Mouse (Mus musculus) left cerebral cortex, postnatal 14 days (tissue): Measurements from ENCODE around the gene Azin2. TPM values are rescaled to one million over a fixed set of nuclear protein-coding genes. Genes with fewer than 3 reads are reported as not detected.

Experiments
- DNase-seq, 2 experiments: peaks; one replicate each; pipeline ENCODE4 v3.0.0; 2021 to 2022; ENCODE audit warnings: low spot score in 2 of 2, mixed read lengths in 1 of 2
- intact Hi-C: fragments of 180-260 bp; cut with DNase I; formaldehyde crosslinking; loops from one replicate; pipeline ENCODE4 v1.15.1; 2025
- total RNA-seq, 2 experiments: library from RNA; stranded (reverse); gene quantifications; 2 replicates each; pipeline ENCODE4 v1.2.3; 2021

Gene Azin2
- total RNA-seq, 2 experiments from 2014 or later = 42.1 to 43.5 TPM

GRCm38 (mm10) chr4:128948137-128948674 lies 14.0 kb downstream of the Azin2 start:
- peak; percentile 49 for DNase-seq
- intact Hi-C loops = no loop called here

GRCm38 (mm10) chr4:128947326-128947933 lies 14.8 kb downstream of the Azin2 start:
- DNase-seq = no peak
- intact Hi-C loops = no loop called here

- intact Hi-C loops = no loop called here
- DNase-seq = no peak
Observed at GRCm38 (mm10) chr4:128946736-128947135, 15.5 kb downstream of the Azin2 start.

GRCm38 (mm10) chr4:128942346-128942745 lies 19.9 kb downstream of the Azin2 start:
- DNase-seq = no peak
- intact Hi-C loops = no loop called here

GRCm38 (mm10) chr4:128935595-128935994 lies 26.6 kb downstream of the Azin2 start:
- DNase-seq = no peak
- intact Hi-C loops = no loop called here

- intact Hi-C loops = no loop called here
Observed at GRCm38 (mm10) chr4:128932783-128933182, 29.5 kb downstream of the Azin2 start.

GRCm38 (mm10) chr4:128924841-128925606 lies 37.2 kb downstream of the Azin2 start:
- peak; percentile 87 to 90 for DNase-seq
- intact Hi-C loops = no loop called here

More at GRCm38 (mm10) chr4:128932783-128933182, 29.5 kb downstream of the Azin2 start:
- DNase-seq = no peak

GRCm38 (mm10) chr4:128923603-128924002 lies 38.6 kb downstream of the Azin2 start:
- intact Hi-C loops = no loop called here
- DNase-seq = peak in 1 of 2 experiments; percentile 73

GRCm38 (mm10) chr4:128919106-128919505 lies 43.1 kb downstream of the Azin2 start:
- intact Hi-C loops = no loop called here
- no peak for DNase-seq

- no peak for DNase-seq
- intact Hi-C loops = no loop called here
Observed at GRCm38 (mm10) chr4:128918187-128918586, 44.1 kb downstream of the Azin2 start.

- intact Hi-C loops = no loop called here
- DNase-seq = peak in 1 of 2 experiments; percentile 32
Observed at GRCm38 (mm10) chr4:128917756-128918155, 44.5 kb downstream of the Azin2 start.

GRCm38 (mm10) chr4:128917119-128917518 lies 45.1 kb downstream of the Azin2 start:
- intact Hi-C loops = no loop called here
- DNase-seq = no peak

GRCm38 (mm10) chr4:128913794-128914193 lies 48.4 kb downstream of the Azin2 start:
- no peak for DNase-seq

GRCm38 (mm10) chr4:128912085-128912484 lies 50.2 kb downstream of the Azin2 start:
- no peak for DNase-seq
- intact Hi-C loops = no loop called here

More at GRCm38 (mm10) chr4:128913794-128914193, 48.4 kb downstream of the Azin2 start:
- intact Hi-C loops = no loop called here

GRCm38 (mm10) chr4:128910276-128911063 lies 51.8 kb downstream of the Azin2 start:
- intact Hi-C loops = no loop called here
- no peak for DNase-seq

- DNase-seq = no peak
- intact Hi-C loops = loop anchor here (5.0 kb wide), 1 partner anchor 178 kb away; no protein-coding TSS in a partner anchor
Observed at GRCm38 (mm10) chr4:128909378-128909831, 52.8 kb downstream of the Azin2 start.

GRCm38 (mm10) chr4:128908586-128909377 lies 53.5 kb downstream of the Azin2 start:
- intact Hi-C loops = loop anchor here (5.0 kb wide), 1 partner anchor 179 kb away; no protein-coding TSS in a partner anchor
- peak in 1 of 2 experiments; percentile 56 for DNase-seq

GRCm38 (mm10) chr4:128907238-128907968 lies 54.8 kb downstream of the Azin2 start:
- intact Hi-C loops = loop anchor here (5.0 kb wide), 1 partner anchor 180 kb away; no protein-coding TSS in a partner anchor
- no peak for DNase-seq
